Mouse (Mus musculus) C2C12 (cell line): ENCODE results near the gene Thbs3.

ENCODE experiments used
- CEBPB ChIP-seq: IDR thresholded peaks from one replicate; pipeline ENCODE4 v1.6.1; 2011; ENCODE audit warnings: low read depth, mild to moderate bottlenecking, control low read depth, moderate library complexity
- CTCF ChIP-seq: IDR thresholded peaks from one replicate; pipeline ENCODE4 v1.5.1; 2011; ENCODE audit not compliant: control insufficient read depth, insufficient read depth, insufficient read length

DNA sequence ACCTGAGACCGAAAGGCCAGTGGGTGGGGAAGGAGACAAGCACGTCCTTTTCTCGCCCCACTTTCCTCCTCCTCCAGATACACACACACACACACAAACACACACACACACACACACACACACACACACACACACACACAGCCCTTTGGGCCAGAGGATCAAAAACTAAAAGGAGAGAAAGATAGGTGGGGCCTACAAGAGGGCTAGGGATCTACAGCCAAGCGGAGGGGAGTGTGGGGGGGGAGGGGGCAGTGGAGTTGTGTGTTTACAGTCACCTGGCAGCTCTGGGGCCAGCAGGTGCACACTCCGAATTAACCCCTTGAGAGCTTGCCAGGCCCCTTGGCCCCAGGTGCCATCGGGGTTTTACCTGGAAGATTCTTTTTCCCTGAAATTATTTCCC, 17.6 kb downstream of the Thbs3 start:
- no peak for TF ChIP-seq CTCF
- no peak for TF ChIP-seq CEBPB
